Mouse (Mus musculus) cerebellum, adult 2 months (tissue): ENCODE data around the gene Ssh2.

ENCODE experiments used
- CTCF ChIP-seq: fragments of 200-500 bp; IDR thresholded peaks from 2 replicates; pipeline ENCODE4 v1.5.1; 2011; ENCODE audit warnings: low read depth, mild to moderate bottlenecking, control low read depth, low read length, moderate library complexity, borderline replicate concordance; ENCODE audit not compliant: insufficient read depth
- POLR2A ChIP-seq: fragments of 200-500 bp; IDR thresholded peaks from 2 replicates; pipeline ENCODE4 v1.6.1; 2011; ENCODE audit warnings: low read length, control low read depth, borderline replicate concordance; ENCODE audit not compliant: insufficient read depth

GRCm38 (mm10) chr11:77240466-77241246, 24.6 kb downstream of the Ssh2 start:
- TF ChIP-seq CTCF (no peak), POLR2A (no peak)
